Mouse (Mus musculus) olfactory bulb, adult 2 months (tissue): ENCODE measurements around the gene 1700020D05Rik.

Experiments used
- CTCF ChIP-seq: fragments of 200-500 bp; IDR thresholded peaks from 2 replicates; pipeline ENCODE4 v1.5.1; 2012; ENCODE audit warnings: low read depth, mild to moderate bottlenecking, low read length, moderate library complexity; ENCODE audit not compliant: insufficient read depth
- POLR2A ChIP-seq: fragments of 200-500 bp; IDR thresholded peaks from 2 replicates; pipeline ENCODE4 v1.6.1; 2012; ENCODE audit warnings: mild to moderate bottlenecking, low read depth, low read length, moderate library complexity; ENCODE audit not compliant: insufficient read depth

- no peak for TF ChIP-seq CTCF
- TF ChIP-seq POLR2A = no peak
Measured at GRCm38 (mm10) chr19:5518721-5519120, 15.1 kb upstream of the 1700020D05Rik start.
